Mouse (Mus musculus) midbrain, postnatal 0 days (tissue): ENCODE results near the gene Foxp2. TPM values are rescaled to one million over a fixed set of nuclear protein-coding genes. Genes with fewer than 3 reads are reported as not detected.
A peak's percentile ranks its signal among the peaks of the same experiment; 100 is the strongest.

Experiments used
- ATAC-seq: fragments of 200-750 bp; cut with Nextera tagmentation; 2 replicates; pipeline ENCODE4 v1.8.0; 2017; ENCODE audit warnings: moderate number of reproducible peaks, mild to moderate bottlenecking, moderate TSS enrichment, moderate library complexity; ENCODE audit not compliant: low FRiP score
- DNase-seq: peaks from one replicate; pipeline ENCODE4 v3.0.0-alpha.2; 2015; ENCODE audit warnings: low spot score
- H3K27ac ChIP-seq: fragments of 300-500 bp; sonication (generic); 2 replicates; pipeline ENCODE4 v1.5.1; 2014; ENCODE audit warnings: low read depth, mild to moderate bottlenecking, low read length, mixed read lengths
- H3K27me3 ChIP-seq: fragments of 300-500 bp; sonication (generic); 2 replicates; pipeline ENCODE4 v1.6.1; 2014; ENCODE audit warnings: low read length, control low read depth, mixed read lengths; ENCODE audit not compliant: insufficient read depth
- H3K36me3 ChIP-seq: fragments of 300-500 bp; sonication (generic); 2 replicates; pipeline ENCODE4 v1.6.1; 2014; ENCODE audit warnings: low read length, control low read depth, mixed read lengths; ENCODE audit not compliant: insufficient read depth
- H3K4me1 ChIP-seq: fragments of 300-500 bp; sonication (generic); 2 replicates; pipeline ENCODE4 v1.6.1; 2014; ENCODE audit warnings: mild to moderate bottlenecking, control low read depth, antibody characterized with exemption, low read length, mixed read lengths; ENCODE audit not compliant: insufficient read depth
- H3K4me2 ChIP-seq: fragments of 300-500 bp; sonication (generic); 2 replicates; pipeline ENCODE4 v1.6.1; 2014; ENCODE audit warnings: low read depth, mild to moderate bottlenecking, low read length, mixed read lengths; ENCODE audit not compliant: poor library complexity, severe bottlenecking
- H3K4me3 ChIP-seq: fragments of 300-500 bp; sonication (generic); 2 replicates; pipeline ENCODE4 v1.5.1; 2014; ENCODE audit warnings: low read depth, mild to moderate bottlenecking, low read length, moderate library complexity
- H3K9ac ChIP-seq: fragments of 300-500 bp; sonication (generic); replicated peaks from 2 replicates; pipeline ENCODE4 v1.6.1; 2014; ENCODE audit warnings: mild to moderate bottlenecking, low read length, moderate library complexity, mixed read lengths; ENCODE audit not compliant: poor library complexity, severe bottlenecking
- H3K9me3 ChIP-seq: fragments of 300-500 bp; sonication (generic); 2 replicates; pipeline ENCODE4 v1.6.1; 2016; ENCODE audit warnings: low read length, control low read depth
- CTCF ChIP-seq: IDR thresholded peaks from 2 replicates; pipeline ENCODE4 v1.5.1; 2016; ENCODE audit warnings: antibody characterized with exemption, mild to moderate bottlenecking
- WGBS: fragments of 180-500 bp; shearing (Covaris S2); extraction: QIAGEN DNeasy Blood & Tissue Kit; methylation state at CpG from one replicate; pipeline ENCODE4 v1.1.7; 2014; 5-methylcytosine and 5-hydroxymethylcytosine counted together
- polyA plus RNA-seq: library from polyadenylated mRNA; unstranded; fragments of >200 nt; fragmentation: Nextera tagmentation; extraction: Ambion mirVana; gene quantifications from 2 replicates; pipeline ENCODE4 v1.2.1, GENCODE M21; 2015
- total RNA-seq: library from RNA; depleted of rRNA; stranded (reverse); fragments of >200 nt; gene quantifications from 2 replicates; pipeline ENCODE4 v1.2.3, GENCODE M21; 2014

The Foxp2 gene
- total and polyA plus RNA-seq, 2 experiments from 2014 or later = 71.4 to 103 TPM

DNA sequence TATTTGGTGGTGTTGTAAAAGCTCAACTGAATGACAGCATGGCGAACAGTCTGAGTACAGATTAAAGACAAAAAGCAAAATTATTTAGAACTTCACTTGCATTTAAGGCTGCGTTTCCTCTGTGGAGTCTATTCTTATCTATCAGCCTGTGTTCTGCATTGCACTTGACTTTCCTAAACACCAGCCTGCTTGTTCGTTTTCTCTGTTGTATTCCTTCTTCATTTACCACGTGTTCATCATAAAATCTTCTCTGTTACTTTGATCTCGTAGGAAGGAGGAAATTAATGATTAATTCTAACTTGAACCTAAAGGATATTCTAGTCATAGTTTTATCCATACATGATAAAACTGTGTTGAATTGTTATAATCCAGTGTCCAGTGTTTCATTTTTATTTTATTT is 392.9 kb downstream of the Foxp2 start:
- no peak for TF ChIP-seq CTCF
- Histone ChIP-seq H3K4me2 (no peak overlapping the region), H3K4me3 (no peak overlapping the region), H3K4me1 (no peaks in the 10 kb centered on the region), H3K27ac (no peak overlapping the region), H3K36me3 (no peaks in the 10 kb centered on the region), H3K27me3 (no peaks in the 10 kb centered on the region), H3K9ac (no peak overlapping the region), H3K9me3 (no peaks in the 10 kb centered on the region)
- no peak for DNase-seq
- no peak for ATAC-seq
- 76% methylated on average over 5 of the region's 5 CpGs for WGBS

DNA sequence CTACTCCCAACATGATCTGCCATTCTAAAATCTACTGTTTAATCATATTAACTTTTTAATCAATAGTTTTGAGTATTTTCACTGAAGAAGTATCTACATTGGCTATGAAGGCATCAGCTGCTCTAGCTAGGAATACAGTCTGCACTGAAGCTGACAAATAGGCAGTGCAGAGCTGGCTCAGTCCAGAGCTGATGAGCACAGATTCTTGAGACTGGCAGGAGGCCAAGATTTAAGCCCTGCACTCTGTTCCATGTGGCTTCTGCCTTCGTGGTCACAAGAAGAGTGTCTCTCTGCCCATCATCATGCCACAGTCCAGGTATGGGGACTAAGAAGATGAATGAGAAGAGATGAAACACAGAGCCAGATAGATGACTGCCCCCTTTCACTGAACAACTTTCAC is 398.1 kb downstream of the Foxp2 start:
- Histone ChIP-seq H3K36me3 (no peaks in the 10 kb centered on the region), H3K27me3 (no peaks in the 10 kb centered on the region), H3K4me1 (no peaks in the 10 kb centered on the region), H3K9ac (no peak overlapping the region), H3K4me2 (no peak overlapping the region), H3K9me3 (no peaks in the 10 kb centered on the region), H3K27ac (no peak overlapping the region), H3K4me3 (no peak overlapping the region)
- peak; percentile 54 for DNase-seq
- WGBS = 17% methylated on average over 1 of the region's 1 CpGs
- TF ChIP-seq CTCF = no peak
- peak; percentile 44; the same call in 1 of the 2 replicates for ATAC-seq

DNA sequence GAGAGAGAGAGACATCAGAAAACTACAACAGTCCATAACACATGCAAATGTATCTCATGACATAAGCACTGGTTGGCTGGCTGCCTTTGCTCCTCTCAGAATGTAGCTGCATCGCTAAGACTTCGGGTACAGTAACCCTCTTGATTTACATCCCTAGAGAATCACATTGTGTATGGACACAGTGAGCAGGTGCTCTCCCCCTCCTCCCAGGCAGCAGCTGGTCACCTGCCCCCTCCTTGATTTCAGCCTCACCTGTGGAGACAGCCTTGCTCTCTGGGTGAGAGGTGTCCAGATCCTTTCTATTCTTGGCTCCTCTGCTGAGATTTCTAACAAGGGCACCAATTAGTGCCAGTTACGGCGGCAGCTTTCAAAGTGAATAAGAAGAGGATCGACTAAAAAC is 409.5 kb downstream of the Foxp2 start:
- Histone ChIP-seq H3K4me1 (no peaks in the 10 kb centered on the region), H3K9ac (no peak overlapping the region), H3K36me3 (no peaks in the 10 kb centered on the region), H3K27ac (0 out of 2 replicates have a peak overlapping the region, but pooled peaks have one; percentile 26), H3K9me3 (no peaks in the 10 kb centered on the region), H3K4me2 (no peak overlapping the region), H3K27me3 (no peaks in the 10 kb centered on the region), H3K4me3 (no peak overlapping the region)
- TF ChIP-seq CTCF = no peak
- 32% methylated on average over 5 of the region's 5 CpGs for WGBS
- peak; percentile 21 for DNase-seq
- ATAC-seq = no peak

DNA sequence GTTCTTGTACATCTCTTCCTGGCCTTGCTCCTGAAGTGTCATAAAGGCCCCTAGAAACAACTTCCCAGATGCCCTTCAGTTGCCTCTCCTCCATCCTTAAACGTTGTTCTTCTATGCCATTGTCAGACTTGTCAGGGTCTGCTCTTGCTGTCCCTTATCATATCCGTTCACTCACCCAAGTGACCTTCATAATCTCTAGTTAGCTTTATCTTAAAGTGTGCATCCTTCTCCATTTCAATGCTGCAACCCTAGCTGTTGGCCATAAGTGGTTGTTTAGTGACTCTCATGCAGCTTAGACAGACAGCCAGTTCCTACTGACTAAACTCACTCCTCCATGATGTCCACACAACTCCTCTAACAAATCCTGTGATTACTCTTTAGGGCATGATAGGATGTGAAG is 415.8 kb downstream of the Foxp2 start:
- H3K27me3 ChIP-seq = no peaks in the 10 kb centered on the region
- H3K4me2 ChIP-seq = no peak overlapping the region
- no peak overlapping the region for H3K9ac ChIP-seq
- no peak overlapping the region for H3K4me3 ChIP-seq
- TF ChIP-seq CTCF = no peak
- DNase-seq (no peak), ATAC-seq (no peak)
- no peaks in the 10 kb centered on the region for H3K36me3 ChIP-seq
- WGBS = 83% methylated on average over 2 of the region's 2 CpGs
- H3K27ac ChIP-seq = no peak overlapping the region
- H3K9me3 ChIP-seq = no peaks in the 10 kb centered on the region
- H3K4me1 ChIP-seq = no peaks in the 10 kb centered on the region

DNA sequence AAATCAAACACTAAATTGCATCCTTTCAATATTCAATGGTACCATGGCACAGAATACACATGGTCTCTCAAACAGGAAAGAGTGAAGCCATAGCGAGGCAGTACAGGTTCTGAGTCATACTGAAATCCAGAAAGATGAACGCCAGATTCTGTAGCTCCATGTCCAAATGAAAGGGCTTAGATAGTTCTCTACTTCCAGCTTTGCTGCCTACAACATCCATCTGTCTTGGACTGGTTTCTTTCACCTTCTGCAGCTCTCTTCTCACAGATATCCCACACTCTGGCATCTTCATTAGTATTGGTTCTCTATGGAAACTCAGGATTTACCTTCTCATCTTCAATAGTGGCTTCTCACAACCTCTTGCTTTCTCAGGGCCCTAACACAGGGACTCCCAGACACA is 417.2 kb downstream of the Foxp2 start:
- no peak for TF ChIP-seq CTCF
- no peaks in the 10 kb centered on the region for H3K36me3 ChIP-seq
- H3K9me3 ChIP-seq = no peaks in the 10 kb centered on the region
- H3K4me3 ChIP-seq = no peak overlapping the region
- ATAC-seq (no peak), DNase-seq (no peak)
- no peaks in the 10 kb centered on the region for H3K27me3 ChIP-seq
- no peak overlapping the region for H3K4me2 ChIP-seq
- H3K27ac ChIP-seq = no peak overlapping the region
- H3K4me1 ChIP-seq = no peaks in the 10 kb centered on the region
- H3K9ac ChIP-seq = no peak overlapping the region
- 87% methylated on average over 2 of the region's 2 CpGs for WGBS

DNA sequence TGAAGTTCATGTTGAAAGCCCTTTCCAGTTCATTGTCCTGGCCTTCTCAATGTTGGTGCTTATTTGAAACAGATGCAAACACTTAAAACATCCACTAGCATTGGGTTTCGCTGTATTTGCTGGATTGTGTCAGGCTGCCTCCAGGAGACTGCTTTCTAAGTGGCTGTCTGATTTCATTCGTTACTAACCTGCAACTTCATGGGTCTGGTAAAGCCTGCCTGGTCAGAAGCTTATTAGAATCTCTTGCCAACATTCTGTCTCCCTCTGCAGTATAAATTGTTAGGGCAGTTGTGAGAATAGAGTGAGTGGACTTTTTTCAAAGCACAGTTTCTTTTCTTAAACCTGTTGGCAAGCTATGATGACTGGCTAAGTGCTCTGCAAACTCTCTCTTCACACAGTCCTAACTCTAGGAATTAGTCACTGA is 420.4 kb downstream of the Foxp2 start:
- Histone ChIP-seq H3K9me3 (no peaks in the 10 kb centered on the region), H3K36me3 (no peaks in the 10 kb centered on the region), H3K4me1 (no peaks in the 10 kb centered on the region), H3K27me3 (no peaks in the 10 kb centered on the region), H3K27ac (no peak overlapping the region), H3K4me2 (no peak overlapping the region), H3K4me3 (no peak overlapping the region), H3K9ac (no peak overlapping the region)
- ATAC-seq (no peak), DNase-seq (no peak)
- WGBS = 69% methylated on average over 2 of the region's 2 CpGs
- no peak for TF ChIP-seq CTCF

DNA sequence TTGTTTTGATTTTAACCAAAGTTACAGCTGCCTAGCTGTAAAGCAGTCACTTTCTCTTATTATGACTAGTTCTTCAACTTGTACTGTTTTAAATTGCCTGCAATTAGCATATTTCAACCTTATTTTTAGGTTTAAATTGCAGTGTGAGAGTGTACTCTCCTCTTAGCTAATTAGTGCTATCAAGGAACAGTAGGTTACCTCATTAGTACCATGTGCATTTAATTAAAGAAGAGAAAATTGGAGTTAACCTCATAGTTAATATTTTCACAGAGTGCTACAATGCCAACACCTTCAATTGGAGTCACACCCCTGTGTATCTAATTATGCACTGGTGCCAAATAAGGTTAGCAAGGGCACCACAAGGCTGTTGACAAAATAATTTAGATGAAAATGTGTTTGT is 421.9 kb downstream of the Foxp2 start:
- Histone ChIP-seq H3K27ac (no peak overlapping the region), H3K9me3 (no peaks in the 10 kb centered on the region), H3K9ac (no peak overlapping the region), H3K4me1 (no peaks in the 10 kb centered on the region), H3K4me3 (no peak overlapping the region), H3K27me3 (no peaks in the 10 kb centered on the region), H3K36me3 (no peaks in the 10 kb centered on the region), H3K4me2 (no peak overlapping the region)
- ATAC-seq (no peak), DNase-seq (no peak)
- TF ChIP-seq CTCF = no peak
